Mouse (Mus musculus) CH12F3 (cell line): ENCODE data around the gene Pitx2.

Experiments used
- in situ Hi-C: fragments of 300-500 bp; cut with MboI; formaldehyde crosslinking; loops from 2 replicates; pipeline ENCODE4 v1.14.3; 2020; ENCODE audit warnings: low sequenced_read_pairs

Gene Pitx2

GRCm38 (mm10) chr3:129216491-129216890 lies 16.8 kb downstream of the Pitx2 start:
- in situ Hi-C loops = no loop called here

GRCm38 (mm10) chr3:129216911-129217561 lies 17.4 kb downstream of the Pitx2 start:
- in situ Hi-C loops = no loop called here

GRCm38 (mm10) chr3:129217862-129218370 lies 18.2 kb downstream of the Pitx2 start:
- in situ Hi-C loops = no loop called here

DNA sequence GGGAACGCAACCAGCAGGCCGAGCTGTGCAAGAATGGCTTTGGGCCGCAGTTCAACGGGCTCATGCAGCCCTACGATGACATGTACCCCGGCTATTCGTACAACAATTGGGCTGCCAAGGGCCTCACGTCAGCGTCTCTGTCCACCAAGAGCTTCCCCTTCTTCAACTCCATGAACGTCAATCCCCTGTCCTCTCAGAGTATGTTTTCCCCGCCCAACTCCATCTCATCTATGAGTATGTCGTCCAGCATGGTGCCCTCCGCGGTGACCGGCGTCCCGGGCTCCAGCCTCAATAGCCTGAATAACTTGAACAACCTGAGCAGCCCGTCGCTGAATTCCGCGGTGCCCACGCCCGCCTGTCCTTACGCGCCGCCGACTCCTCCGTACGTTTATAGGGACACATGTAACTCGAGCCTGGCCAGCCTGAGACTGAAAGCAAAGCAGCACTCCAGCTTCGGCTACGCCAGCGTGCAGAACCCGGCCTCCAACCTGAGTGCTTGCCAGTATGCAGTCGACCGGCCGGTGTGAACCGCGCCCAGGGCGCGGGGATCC lies 18.8 kb downstream of the Pitx2 start:
- in situ Hi-C loops = no loop called here

DNA sequence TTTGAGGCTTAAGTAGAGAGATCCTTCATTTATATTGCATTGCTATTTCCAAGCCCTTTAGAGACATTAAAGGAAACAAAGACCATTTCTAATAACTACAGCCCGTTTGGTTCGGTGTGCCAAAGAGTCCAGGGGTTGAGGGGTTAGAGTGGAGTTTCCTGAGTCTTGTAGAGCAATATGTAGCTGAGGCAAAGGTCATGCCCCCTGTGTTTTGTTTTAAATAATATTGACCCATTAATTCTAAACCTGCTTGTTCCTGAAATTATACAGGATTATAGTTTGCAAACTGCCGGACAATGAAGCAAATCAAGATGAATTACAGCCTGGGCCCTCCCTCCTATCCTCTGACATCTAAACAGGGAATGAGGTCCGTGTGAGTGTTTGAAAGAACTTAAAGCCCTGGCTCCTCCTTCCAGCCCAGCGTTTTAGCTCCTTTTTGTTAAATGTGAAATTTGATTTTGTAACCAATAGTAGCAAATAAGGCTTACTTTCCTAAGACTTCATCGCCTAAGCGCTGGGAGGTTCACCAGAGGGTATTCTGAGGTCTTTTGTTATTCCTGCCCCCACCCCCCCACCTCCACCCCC lies 20.5 kb downstream of the Pitx2 start:
- in situ Hi-C loops = no loop called here

DNA sequence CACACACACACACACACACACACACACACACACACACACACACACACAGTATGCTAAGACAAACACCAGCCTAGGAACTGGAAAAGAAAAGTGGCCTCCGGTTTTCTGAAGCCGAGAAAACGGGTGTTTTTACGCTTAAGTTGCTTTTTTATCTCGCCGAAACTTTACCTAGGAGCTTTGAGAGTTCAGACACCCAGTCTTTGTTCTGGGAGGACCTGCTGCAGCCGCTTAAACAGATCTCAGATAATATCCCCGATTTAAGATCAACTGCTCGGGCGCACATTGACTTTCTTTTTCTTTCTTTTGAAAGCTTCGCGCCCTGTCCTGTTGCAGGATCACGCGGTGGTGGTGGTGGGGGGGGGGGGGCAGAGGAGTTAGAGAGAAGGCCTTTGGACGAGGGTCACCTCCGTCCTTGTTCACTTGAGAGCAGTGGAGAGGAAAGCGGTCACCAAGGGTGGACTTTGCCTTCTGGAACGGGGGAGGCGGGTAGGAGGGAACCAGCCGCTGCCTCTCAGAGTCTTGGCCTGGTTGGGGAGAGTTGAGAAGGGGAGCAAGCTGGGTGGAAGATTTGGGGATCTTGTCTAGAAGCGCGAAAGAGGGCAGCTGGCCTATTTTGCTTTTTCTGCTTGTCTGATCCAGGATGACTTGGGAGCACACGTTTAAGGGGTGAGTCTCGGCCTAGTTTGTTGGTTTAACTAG lies 21.2 kb downstream of the Pitx2 start:
- in situ Hi-C loops = no loop called here

DNA sequence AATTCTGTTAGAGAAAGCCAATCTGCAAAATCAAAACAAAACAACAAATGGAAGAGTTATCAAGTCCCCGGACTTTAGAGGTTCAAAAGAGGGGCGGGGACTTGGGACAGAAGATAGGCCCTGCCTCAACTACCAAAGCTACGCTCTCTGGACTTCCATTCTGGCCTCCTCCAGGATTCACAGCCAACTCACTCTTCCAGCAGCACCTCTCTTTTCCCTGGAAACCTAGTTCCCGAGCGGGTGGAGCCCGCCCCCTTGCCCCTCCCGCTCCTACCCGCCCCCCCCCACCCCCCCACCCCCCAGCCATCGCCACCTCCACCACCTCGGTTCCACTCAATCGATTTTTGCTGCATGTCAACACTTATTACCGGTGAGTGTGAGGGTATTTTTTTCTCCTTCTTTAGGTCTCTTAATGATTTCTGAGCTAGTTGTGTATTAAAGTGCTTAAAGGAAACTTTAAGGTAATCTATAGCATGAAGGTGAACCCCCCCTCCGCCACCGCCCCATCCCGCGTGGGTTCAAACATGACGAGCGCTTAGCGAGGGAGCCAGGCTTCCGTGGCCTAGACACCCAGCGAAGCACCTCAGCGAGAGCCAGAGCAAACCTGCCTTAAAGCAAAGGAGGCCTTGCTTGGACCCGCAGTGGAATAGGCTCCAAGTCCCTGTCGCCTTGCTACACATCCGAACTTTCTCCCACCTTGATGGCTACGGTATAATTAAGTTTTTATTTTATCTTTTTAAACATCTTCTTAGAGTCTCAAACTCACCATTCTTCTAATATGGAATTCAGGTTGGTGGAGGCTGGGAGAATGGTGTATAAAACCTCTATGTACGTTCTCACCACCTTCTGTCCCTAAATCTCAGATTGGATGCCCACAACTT lies 21.9 kb downstream of the Pitx2 start:
- in situ Hi-C loops = no loop called here

GRCm38 (mm10) chr3:129222448-129223290 lies 23.0 kb downstream of the Pitx2 start:
- in situ Hi-C loops = no loop called here

- in situ Hi-C loops = no loop called here
Observed at GRCm38 (mm10) chr3:129223401-129223800, 23.7 kb downstream of the Pitx2 start.

GRCm38 (mm10) chr3:129223964-129224805 lies 24.5 kb downstream of the Pitx2 start:
- in situ Hi-C loops = no loop called here

- in situ Hi-C loops = no loop called here
Observed at GRCm38 (mm10) chr3:129224806-129225576, 25.3 kb downstream of the Pitx2 start.

- in situ Hi-C loops = no loop called here
Observed at GRCm38 (mm10) chr3:129225577-129226289, 26.1 kb downstream of the Pitx2 start.

- in situ Hi-C loops = no loop called here
Observed at GRCm38 (mm10) chr3:129226681-129227080, 27.0 kb downstream of the Pitx2 start.

DNA sequence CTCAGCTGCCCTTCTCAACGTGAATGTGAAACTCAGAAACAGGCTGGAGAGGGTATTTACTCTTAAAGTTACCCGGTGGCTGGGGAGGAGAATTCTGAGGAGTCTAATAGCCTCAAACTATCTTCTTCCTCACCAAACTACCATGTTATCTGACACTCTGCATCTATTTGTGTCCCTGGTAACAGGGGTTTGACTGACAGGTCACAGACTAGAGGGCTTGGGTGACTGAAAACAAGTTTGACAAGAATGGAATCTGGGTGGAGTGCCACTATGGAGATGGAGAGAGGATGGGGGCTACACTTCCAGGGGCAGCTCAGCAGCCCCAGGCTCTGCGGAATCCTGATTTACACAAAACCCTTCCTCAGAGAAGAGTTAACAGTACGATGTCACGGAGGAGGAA lies 27.7 kb downstream of the Pitx2 start:
- in situ Hi-C loops = no loop called here

GRCm38 (mm10) chr3:129238010-129238409 lies 38.3 kb downstream of the Pitx2 start:
- in situ Hi-C loops = no loop called here

- in situ Hi-C loops = no loop called here
Observed at GRCm38 (mm10) chr3:129238664-129239258, 39.1 kb downstream of the Pitx2 start.

- in situ Hi-C loops = no loop called here
Observed at GRCm38 (mm10) chr3:129250997-129251396, 51.3 kb downstream of the Pitx2 start.
